Mouse (Mus musculus): ENCODE data around the gene 1700057G04Rik. TPM values are rescaled to one million over a fixed set of nuclear protein-coding genes. Genes with fewer than 3 reads are reported as not detected.

The 1700057G04Rik gene
- total and polyA plus RNA-seq, 2 experiments = not detected

DNA sequence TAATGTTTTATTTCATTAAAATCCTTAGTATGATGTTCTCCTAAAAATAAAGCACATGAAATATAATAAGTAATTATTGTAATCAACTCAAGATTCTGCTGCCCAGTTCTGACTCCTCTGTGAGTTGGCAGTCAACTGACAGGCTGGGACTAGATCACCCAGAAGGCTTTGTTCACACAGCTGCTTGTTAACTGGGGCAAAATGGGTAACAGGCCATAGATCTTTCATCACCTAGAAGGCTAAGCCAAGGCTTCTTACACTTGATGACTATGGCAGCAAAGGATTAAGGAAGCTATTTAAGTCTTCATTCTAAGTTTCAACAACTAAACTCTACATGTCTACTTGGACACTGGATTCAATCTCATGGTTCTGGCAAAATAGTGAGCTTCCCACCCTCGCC, 68.8 kb downstream of the 1700057G04Rik start:
- Histone ChIP-seq H3K9ac (ENCODE audit: low read depth, low read length) (no peak overlapping the region), H3K4me3 (ENCODE audit: insufficient read depth, low read depth, low read length) (no peak overlapping the region), H3K79me2 (ENCODE audit: control insufficient read depth, insufficient read depth, low read length) (no peaks in the 10 kb centered on the region), H3K36me3 (ENCODE audit: control insufficient read depth, insufficient read depth, low read length) (no peaks in the 10 kb centered on the region), H3K27me3 (ENCODE audit: control insufficient read depth, insufficient read depth, low read length) (no peaks in the 10 kb centered on the region), H3K4me1 (ENCODE audit: control insufficient read depth, insufficient read depth, low read length) (peaks cover 4% of the 10 kb centered on the region), H3K27ac (replicated peaks; ENCODE audit: insufficient read depth, low read depth, low read length) (no peak overlapping the region)
- no peak for TF ChIP-seq CTCF (IDR thresholded peaks at IDR 0.05; ENCODE audit: low read depth, low read length)
- TF ChIP-seq POLR2A (IDR thresholded peaks at IDR 0.05; ENCODE audit: extremely low read depth, insufficient read depth, low read length) = no peak
- 79% methylated on average over 1 of the region's 1 CpGs for WGBS
- DNase-seq (ENCODE audit: extremely low read depth, low read depth, low spot score) = no peak

DNA sequence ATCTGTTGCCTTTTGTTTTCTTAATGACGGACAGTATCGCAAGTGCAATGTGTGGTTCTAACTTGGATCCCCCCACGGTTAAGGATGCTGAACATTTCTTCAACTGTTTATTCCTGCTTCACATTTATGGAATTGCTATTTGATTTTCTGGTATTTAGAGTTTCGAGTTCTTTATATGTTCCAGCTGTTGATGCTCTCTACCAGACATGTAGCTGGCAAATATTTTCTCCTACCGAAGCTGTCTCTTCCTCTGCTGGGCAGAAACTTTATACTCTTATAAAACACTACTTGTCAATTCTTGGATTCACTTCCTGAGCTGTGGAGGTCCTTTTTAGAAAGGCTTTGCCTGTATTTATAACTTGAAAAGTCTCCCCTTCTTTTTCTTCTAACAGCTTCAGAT, 70.1 kb downstream of the 1700057G04Rik start:
- H3K79me2 ChIP-seq (ENCODE audit: control insufficient read depth, insufficient read depth, low read length) = no peaks in the 10 kb centered on the region
- H3K4me1 ChIP-seq (ENCODE audit: control insufficient read depth, insufficient read depth, low read length) = peaks cover 6% of the 10 kb centered on the region
- 87% methylated on average over 5 of the region's 5 CpGs for WGBS
- H3K36me3 ChIP-seq (ENCODE audit: control insufficient read depth, insufficient read depth, low read length) = no peaks in the 10 kb centered on the region
- no peak for TF ChIP-seq CTCF (IDR thresholded peaks at IDR 0.05; ENCODE audit: low read depth, low read length)
- TF ChIP-seq POLR2A (IDR thresholded peaks at IDR 0.05; ENCODE audit: extremely low read depth, insufficient read depth, low read length) = no peak
- H3K9ac ChIP-seq (ENCODE audit: low read depth, low read length) = no peak overlapping the region
- no peak overlapping the region for H3K4me3 ChIP-seq (ENCODE audit: insufficient read depth, low read depth, low read length)
- no peak for DNase-seq (ENCODE audit: extremely low read depth, low read depth, low spot score)
- no peaks in the 10 kb centered on the region for H3K27me3 ChIP-seq (ENCODE audit: control insufficient read depth, insufficient read depth, low read length)
- H3K27ac ChIP-seq (replicated peaks; ENCODE audit: insufficient read depth, low read depth, low read length) = no peak overlapping the region

DNA sequence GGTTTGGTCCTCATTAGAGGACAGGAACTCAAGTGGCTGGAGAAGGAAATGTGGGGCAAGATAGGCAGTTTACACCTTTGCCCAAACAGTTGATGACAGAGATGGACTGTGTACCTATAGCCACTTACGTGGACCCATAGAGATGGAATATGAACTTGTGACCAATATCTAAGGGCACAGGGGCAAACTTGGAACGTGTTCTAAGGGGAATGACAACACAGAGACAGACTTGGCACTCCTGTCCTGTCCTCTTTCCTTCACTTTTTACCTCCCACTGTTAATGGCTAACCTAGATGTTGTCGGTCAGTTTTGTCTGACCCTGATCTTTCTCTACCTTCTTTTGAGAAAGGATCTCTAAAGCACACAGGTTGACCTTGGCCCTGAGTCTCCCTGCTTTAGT, 74.2 kb downstream of the 1700057G04Rik start:
- no peaks in the 10 kb centered on the region for H3K36me3 ChIP-seq (ENCODE audit: control insufficient read depth, insufficient read depth, low read length)
- H3K27ac ChIP-seq (replicated peaks; ENCODE audit: insufficient read depth, low read depth, low read length) = no peak overlapping the region
- H3K79me2 ChIP-seq (ENCODE audit: control insufficient read depth, insufficient read depth, low read length) = no peaks in the 10 kb centered on the region
- TF ChIP-seq CTCF (IDR thresholded peaks at IDR 0.05; ENCODE audit: low read depth, low read length) (no peak), POLR2A (IDR thresholded peaks at IDR 0.05; ENCODE audit: extremely low read depth, insufficient read depth, low read length) (no peak)
- H3K4me1 ChIP-seq (ENCODE audit: control insufficient read depth, insufficient read depth, low read length) = peaks cover 2% of the 10 kb centered on the region
- DNase-seq (ENCODE audit: extremely low read depth, low read depth, low spot score) = peak; percentile 85
- H3K27me3 ChIP-seq (ENCODE audit: control insufficient read depth, insufficient read depth, low read length) = no peaks in the 10 kb centered on the region
- H3K4me3 ChIP-seq (ENCODE audit: insufficient read depth, low read depth, low read length) = no peak overlapping the region
- H3K9ac ChIP-seq (ENCODE audit: low read depth, low read length) = no peak overlapping the region
- WGBS = 21% methylated on average over 3 of the region's 3 CpGs

DNA sequence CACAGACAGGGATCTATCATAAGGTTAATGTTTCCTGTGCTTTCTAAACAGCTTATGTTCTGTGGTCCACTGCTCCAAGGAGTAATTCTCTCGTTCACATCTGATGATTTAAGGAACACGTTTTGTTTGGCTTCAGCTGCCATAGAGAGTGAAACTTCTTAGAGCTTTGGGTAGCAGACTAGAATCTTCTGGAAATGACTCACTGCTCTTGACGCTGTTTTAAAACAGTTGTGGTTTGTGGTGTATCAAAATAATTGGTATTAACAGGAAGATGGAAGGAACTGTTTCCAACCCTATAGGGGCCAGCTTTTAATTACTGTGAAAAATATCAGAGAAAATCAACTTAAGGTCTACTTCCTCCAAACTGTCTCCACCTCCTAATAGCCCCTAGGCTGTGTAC, 75.2 kb downstream of the 1700057G04Rik start:
- 72% methylated on average over 3 of the region's 3 CpGs for WGBS
- no peak for DNase-seq (ENCODE audit: extremely low read depth, low read depth, low spot score)

DNA sequence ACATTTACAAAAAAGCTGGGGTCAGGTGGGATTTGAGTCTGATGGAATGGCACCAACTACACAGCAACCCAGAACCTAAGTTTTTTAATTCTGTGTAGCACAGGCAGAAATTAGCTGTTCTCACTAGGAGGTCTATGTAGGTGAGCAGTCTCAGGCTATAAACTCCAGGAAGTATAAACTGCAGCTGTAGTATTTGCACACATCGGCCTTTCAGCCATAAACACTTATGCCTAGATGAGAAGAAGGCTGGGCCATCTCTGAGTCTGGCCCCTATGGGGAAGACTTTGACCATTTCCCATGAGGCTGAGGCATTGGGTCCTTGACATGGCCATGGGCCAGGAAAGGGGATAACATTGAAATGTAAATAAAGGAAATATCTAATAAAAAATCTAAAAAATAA, 76.7 kb downstream of the 1700057G04Rik start:
- Histone ChIP-seq H3K9ac (ENCODE audit: low read depth, low read length) (no peak overlapping the region), H3K4me1 (ENCODE audit: control insufficient read depth, insufficient read depth, low read length) (peaks cover 2% of the 10 kb centered on the region), H3K79me2 (ENCODE audit: control insufficient read depth, insufficient read depth, low read length) (no peaks in the 10 kb centered on the region), H3K4me3 (ENCODE audit: insufficient read depth, low read depth, low read length) (no peak overlapping the region), H3K27me3 (ENCODE audit: control insufficient read depth, insufficient read depth, low read length) (no peaks in the 10 kb centered on the region), H3K36me3 (ENCODE audit: control insufficient read depth, insufficient read depth, low read length) (no peaks in the 10 kb centered on the region), H3K27ac (replicated peaks; ENCODE audit: insufficient read depth, low read depth, low read length) (no peak overlapping the region)
- WGBS = 94% methylated on average over 1 of the region's 1 CpGs
- no peak for TF ChIP-seq CTCF (IDR thresholded peaks at IDR 0.05; ENCODE audit: low read depth, low read length)
- no peak for TF ChIP-seq POLR2A (IDR thresholded peaks at IDR 0.05; ENCODE audit: extremely low read depth, insufficient read depth, low read length)
- no peak for DNase-seq (ENCODE audit: extremely low read depth, low read depth, low spot score)

More for the DNA sequence above, 75.2 kb downstream of the 1700057G04Rik start:
- peaks cover 2% of the 10 kb centered on the region for H3K4me1 ChIP-seq (ENCODE audit: control insufficient read depth, insufficient read depth, low read length)
- no peaks in the 10 kb centered on the region for H3K36me3 ChIP-seq (ENCODE audit: control insufficient read depth, insufficient read depth, low read length)
- H3K9ac ChIP-seq (ENCODE audit: low read depth, low read length) = no peak overlapping the region
- no peaks in the 10 kb centered on the region for H3K27me3 ChIP-seq (ENCODE audit: control insufficient read depth, insufficient read depth, low read length)
- no peak overlapping the region for H3K4me3 ChIP-seq (ENCODE audit: insufficient read depth, low read depth, low read length)
- H3K27ac ChIP-seq (replicated peaks; ENCODE audit: insufficient read depth, low read depth, low read length) = no peak overlapping the region
- no peak for TF ChIP-seq CTCF (IDR thresholded peaks at IDR 0.05; ENCODE audit: low read depth, low read length)
- TF ChIP-seq POLR2A (IDR thresholded peaks at IDR 0.05; ENCODE audit: extremely low read depth, insufficient read depth, low read length) = no peak
- no peaks in the 10 kb centered on the region for H3K79me2 ChIP-seq (ENCODE audit: control insufficient read depth, insufficient read depth, low read length)

DNA sequence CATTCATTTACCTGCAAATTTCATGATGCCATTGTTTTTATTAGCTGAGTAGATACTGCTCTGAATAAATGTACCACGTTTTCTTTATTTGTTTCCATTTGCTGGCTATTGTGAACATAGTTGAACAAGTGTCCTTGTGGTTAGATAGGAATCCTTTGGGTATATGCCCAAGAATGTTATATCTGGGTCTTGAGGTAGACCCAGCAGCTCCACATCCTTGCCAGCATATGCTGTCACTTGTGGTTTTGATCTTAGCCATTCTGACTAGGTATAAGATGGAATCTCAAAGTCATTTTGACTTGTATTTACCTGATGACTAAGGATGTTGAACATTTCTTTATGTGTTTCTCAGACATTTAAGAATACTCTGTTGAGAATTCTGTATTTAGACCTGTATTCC, 77.7 kb downstream of the 1700057G04Rik start:
- WGBS = 60% methylated on average over 1 of the region's 1 CpGs
- peaks cover 2% of the 10 kb centered on the region for H3K4me1 ChIP-seq (ENCODE audit: control insufficient read depth, insufficient read depth, low read length)
- TF ChIP-seq CTCF (IDR thresholded peaks at IDR 0.05; ENCODE audit: low read depth, low read length) = no peak
- TF ChIP-seq POLR2A (IDR thresholded peaks at IDR 0.05; ENCODE audit: extremely low read depth, insufficient read depth, low read length) = no peak
- no peak overlapping the region for H3K9ac ChIP-seq (ENCODE audit: low read depth, low read length)
- H3K36me3 ChIP-seq (ENCODE audit: control insufficient read depth, insufficient read depth, low read length) = no peaks in the 10 kb centered on the region
- H3K4me3 ChIP-seq (ENCODE audit: insufficient read depth, low read depth, low read length) = no peak overlapping the region
- no peaks in the 10 kb centered on the region for H3K27me3 ChIP-seq (ENCODE audit: control insufficient read depth, insufficient read depth, low read length)
- H3K79me2 ChIP-seq (ENCODE audit: control insufficient read depth, insufficient read depth, low read length) = no peaks in the 10 kb centered on the region
- H3K27ac ChIP-seq (replicated peaks; ENCODE audit: insufficient read depth, low read depth, low read length) = no peak overlapping the region
- DNase-seq (ENCODE audit: extremely low read depth, low read depth, low spot score) = no peak

Data from liver, adult 2 months (tissue).